Mouse (Mus musculus): Measurements from ENCODE around the gene Cdh7.
"Not testable (repeated sequence)": the region's sequence is repeated elsewhere in the genome, so short reads cannot be mapped to it uniquely, and the experiment has no call there.

The Cdh7 gene

DNA sequence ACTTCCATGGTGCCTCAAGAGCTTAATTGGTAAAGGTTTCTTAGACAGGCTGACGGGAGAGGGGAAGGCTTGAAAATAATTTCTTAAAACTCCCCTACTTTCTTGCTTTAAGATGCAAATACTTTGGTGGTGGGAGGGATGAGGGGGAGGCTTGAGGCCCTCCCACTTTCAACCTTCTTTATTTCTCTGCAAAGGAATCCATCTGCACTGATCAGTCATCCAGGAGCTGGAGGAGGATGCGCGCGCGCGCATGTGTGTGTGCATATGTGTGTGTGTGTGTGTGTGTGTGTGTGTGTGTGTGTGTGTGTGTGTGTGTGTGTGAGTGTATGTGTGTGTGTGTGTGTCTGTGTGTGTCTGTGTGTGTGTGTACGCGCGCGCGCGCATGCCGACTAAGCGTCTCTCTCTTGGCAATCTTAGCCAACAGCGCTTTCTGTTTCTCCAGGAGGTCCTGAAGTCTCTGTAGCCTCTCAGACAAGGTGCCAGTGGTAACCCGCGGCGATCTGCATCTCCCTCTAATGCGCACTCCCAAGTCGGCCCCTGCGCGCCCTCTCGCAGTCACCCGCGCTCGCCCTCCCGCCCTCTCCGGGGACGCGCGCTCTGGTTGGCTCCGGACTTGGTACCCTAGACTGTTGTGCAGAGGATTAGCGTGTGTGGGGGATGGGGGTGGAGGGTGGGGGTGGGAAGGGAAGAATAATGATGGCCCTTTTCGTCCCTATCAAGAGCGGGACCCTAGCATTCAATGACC lies at the start of gene Cdh7:
Gene Cdh7, plus strand, starts transcription at position 368 of the 745 bp plus-strand sequence.
- peak; percentile 25 for DNase-seq (ENCODE audit: low spot score)

DNA sequence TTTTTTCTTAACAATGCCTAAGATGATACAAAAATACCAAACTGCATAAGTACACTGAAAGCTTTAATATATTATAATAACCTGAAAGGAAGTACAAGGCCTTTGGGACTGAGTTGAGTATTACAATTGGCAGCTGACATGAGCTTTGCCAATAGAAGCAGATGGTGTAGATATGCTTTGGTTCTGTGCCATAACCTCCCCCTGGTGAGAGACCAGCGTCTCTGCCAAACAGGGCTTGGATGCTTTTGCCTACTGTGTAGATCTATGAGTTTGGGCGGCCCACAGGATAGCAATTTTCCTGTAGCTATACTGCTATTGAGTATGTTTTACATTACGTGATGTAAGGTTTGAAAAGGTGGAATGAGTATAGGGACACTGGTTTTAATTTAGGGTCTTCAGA lies 49.6 kb upstream of the Cdh7 start:
- DNase-seq (ENCODE audit: low spot score), result peak; percentile 58

DNA sequence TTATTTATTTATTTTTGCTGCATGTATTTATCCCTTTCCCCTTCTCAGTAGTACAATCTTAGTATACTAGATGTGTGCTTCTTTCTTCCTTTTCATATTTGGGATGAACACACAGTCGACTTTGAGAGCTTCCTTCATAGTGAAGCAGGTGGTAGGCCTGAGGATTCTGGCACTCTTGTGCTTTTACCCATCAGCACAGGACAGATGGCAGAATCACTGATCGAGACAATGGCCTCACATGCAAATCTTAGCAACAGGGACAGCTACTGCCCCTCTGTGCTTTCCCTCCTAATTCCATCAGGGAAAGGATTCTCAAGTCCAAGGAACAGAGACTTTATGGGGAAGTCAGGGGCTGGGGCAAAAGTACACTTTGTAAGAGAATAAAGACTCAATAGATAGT lies 33.7 kb upstream of the Cdh7 start:
- no peak for DNase-seq (ENCODE audit: low spot score)

DNA sequence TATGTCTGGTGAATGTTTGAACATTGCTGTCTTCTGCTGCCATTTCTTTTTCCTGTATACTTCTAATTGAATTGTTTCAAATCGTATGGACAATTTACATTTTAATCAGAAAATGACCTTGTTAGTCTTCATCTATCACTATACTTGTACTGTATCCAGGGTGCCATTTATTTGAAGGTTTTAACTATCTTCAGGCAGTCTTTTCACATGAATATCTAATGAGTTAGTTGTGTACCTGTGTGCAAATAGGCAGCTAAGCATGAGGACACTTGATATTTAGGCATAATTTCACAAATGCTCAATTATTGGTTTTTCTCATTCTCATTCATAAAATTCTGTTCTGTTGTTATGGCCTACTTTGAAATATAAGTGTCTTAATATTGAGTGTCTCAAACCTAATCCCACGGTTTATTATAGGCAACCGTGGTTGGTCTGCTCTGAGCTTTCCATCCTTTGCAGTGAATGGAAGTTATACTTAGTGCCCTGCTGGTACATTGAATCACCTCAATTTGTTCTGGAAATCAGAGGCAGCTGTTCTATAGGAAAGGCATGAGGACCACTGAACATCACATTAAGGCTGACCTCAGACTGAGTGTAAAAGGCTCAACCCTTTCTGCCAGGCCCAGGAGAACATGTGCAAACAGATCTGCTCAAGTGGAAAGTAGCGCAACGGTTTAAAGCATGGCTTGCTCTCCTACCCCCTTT lies 10.4 kb upstream of the Cdh7 start:
- no peak for DNase-seq (ENCODE audit: low spot score)

DNA sequence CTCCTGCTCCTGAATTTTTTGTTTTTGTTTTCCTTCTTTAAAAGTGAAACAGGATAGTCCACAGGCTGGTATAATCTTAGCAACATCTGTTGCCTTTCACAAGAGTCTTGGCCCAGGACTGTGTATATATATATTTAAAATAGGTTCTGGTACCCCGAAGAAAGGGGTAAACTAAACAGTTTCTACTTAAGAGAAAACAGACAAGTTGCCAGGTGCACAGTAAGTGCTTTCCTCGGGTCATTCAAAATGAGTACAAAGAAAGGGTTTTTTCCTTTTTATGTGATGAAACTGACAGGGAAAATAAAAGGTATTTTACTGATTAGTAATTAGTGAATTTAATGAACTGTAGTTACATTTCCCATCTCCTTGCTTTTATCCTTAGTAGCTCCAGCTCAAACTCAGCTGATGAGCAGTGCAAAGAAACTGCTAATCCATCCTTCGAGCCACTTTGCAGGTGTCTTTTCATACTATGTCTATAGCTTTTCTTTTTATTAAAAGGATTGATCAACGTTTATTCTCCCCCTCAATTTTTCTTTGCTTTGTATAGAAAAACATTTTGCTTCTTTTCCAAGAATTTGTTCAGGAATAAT lies 9.7 kb upstream of the Cdh7 start:
- DNase-seq (ENCODE audit: low spot score), result no peak

DNA sequence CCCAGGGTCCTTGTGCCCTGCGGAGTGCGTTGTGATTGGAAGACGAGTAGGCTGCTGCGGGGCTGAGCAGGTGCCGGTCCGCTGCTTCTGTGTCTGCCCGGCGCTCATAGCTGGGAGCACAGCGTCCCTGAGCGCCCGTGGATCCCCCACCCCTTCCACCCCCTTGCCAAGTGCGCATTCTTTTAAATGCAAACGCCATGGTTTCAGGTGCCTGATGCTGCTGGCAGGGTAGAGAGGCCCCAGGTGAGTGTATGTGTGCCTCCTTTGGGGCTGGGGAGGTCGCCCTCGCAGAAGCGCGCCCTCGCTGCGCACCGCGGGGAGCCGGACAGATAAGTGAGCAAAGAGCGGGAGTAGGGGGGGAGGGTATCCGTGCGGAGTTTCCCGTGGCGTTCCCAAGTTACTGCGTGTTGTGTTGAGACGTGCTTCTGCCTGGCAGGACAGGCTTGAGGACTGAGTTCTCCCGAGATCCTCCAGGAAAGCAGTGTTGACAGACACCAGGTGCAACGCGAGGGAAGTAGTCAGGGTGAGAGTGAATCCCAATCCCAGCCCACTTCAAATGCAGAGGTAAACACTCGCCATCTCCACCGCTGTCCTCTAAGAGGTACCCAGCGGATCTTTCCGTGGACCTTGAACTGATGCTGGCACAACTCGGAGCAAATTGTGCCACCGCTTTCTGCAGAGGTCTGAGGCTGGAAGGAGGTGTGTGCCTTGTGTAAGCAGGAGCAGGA lies 742 bp downstream of the Cdh7 start:
- DNase-seq (ENCODE audit: low spot score), result peak; percentile 14

DNA sequence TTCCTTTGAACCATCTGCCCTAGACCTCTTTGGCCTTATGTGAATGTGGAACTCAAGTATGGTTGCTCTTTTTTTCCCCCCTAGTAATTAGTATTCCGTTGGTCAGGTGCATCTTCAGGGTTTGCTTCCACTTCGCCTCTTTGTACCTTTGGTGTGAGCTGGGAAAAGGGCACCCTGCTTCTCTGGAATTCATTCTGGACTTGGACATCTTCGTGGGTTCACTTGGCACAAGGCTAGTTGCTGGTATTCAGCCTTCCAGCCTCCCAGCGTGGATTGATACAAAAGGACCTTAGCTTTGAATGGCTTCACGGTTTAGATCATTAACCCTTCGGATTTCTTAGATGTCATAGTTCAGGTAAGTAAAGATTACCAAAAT lies 1.3 kb downstream of the Cdh7 start:
- no peak for DNase-seq (ENCODE audit: low spot score)

DNA sequence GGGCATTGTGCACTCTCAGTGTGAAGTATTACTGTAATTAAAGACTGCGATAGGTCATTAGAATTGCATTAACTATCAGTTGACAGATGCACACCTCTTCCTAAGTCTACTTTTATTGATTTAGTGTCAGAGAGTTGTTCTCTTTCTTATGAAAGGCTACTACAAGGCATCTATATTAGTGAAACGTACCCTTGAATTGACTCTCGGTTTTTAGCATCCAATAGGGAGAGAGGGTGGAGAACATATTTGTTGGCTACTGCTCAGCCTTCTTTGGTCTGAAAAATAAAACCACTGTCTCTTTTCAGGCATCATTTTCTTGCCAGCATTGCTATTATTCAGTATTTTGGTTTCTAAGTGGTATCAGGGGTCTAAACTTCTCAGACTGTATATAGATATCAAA lies 2.5 kb downstream of the Cdh7 start:
- DNase-seq (ENCODE audit: low spot score), result no peak

DNA sequence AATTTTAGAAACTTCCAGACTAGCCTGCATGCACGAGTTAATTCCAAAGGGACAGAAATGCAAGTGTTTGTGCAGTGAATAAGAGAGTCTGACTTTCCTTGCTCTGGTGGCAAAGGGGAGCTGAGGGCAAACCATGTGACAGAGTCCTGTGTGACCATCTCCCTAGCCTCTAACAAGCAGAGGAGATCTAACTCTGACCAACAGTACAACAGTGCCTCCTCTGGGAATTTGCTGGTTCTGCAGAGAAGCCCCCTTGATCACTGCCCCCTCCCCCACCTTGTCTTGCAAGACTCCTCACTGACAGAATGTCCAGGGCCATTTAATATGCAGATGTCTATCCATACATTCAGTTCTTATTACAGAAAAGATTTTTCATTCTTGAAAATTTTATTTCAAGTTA lies 3.2 kb downstream of the Cdh7 start:
- DNase-seq (ENCODE audit: low spot score), result peak; percentile 3

DNA sequence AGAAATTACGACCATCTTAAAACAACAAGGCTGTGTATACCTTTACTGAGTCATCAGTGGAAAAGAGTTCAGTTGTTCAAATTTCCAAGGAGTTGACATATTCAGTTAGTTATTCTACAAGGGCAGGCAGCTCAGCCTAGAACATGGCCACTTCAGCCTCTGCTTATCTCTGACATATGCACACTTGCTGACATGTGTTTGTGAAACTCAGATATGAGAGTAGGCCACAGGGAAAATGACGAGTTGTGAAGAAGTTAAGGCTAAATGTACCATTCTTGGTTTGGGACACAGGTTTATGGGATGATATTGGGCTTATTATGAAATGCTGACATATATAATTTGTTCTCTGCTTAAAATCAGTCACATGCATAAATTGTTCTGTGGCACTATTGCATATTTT lies 7.3 kb downstream of the Cdh7 start:
- no peak for DNase-seq (ENCODE audit: low spot score)

DNA sequence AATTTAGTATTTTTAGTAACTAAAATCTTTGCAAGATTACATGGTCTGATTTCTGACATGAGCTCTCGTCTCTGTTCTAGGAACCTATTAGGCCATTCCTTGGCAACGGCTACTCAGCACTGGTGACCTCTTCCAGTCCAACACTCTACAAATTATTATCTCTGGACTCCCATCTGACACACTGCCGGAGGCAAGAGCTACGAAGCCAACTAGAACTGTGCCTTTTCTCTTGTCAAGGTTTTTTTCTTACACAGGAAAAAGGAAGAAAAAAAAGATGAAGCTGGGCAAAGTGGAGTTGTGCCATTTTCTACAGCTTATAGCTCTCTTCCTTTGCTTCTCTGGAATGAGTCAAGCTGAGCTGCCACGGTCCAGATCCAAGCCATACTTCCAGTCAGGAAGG lies 11.7 kb downstream of the Cdh7 start:
- no peak for DNase-seq (ENCODE audit: low spot score)

DNA sequence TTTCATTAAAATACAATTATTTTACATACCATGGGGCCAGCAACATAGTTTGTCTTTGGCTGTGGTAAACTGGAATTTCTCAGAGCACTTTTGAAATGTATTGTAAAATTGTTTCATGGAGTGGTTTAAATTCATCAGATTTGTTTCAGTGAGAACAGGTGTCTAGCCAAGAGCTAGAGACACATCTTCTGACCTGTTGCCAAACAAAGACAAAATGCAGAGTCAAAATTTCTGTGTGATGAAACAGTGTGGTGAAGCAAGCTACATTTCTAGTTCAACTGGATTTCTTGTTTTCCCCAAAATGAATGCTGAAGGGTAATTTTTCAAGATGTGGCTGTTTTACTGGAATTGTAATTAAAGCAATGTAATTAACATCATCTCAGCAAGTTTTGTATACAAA lies 22.2 kb downstream of the Cdh7 start:
- DNase-seq (ENCODE audit: low spot score), result no peak

DNA sequence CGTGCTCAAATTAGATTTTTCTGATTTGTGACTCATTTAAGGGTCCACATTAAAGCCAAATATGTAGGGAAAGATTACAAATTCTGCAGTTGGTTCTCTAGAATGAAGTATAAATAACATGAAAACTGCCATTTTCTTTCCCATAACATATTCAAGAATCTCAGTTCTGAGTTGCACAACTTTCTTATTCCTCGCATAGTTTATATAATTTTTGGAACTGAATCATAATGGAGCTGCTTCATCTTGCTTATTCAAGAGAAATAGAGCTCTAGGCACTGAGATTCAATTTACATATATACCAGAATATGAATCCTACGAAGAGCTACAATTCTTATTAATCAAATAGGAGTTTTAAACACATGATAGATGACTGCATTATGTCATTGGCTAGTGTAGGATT lies 22.8 kb downstream of the Cdh7 start:
- no peak for DNase-seq (ENCODE audit: low spot score)

DNA sequence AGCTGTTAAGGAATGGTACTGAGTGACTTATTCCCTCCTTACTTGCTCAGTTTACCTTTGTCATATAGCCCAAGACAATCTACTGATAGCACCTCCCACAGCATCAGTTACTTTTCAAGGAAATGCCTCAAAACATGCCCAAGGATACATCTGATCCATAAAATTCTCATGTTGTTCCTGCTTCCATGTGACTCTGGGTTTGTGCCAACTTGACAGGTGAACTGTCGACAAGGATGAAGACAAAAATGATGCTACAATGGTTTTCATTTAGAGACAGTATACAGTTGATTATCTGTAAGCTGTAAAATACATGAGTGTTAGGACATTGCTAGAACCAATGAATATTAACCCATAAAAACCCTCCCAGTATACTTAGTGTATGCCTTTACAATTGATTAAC lies 29.9 kb downstream of the Cdh7 start:
- no peak for DNase-seq (ENCODE audit: low spot score)

DNA sequence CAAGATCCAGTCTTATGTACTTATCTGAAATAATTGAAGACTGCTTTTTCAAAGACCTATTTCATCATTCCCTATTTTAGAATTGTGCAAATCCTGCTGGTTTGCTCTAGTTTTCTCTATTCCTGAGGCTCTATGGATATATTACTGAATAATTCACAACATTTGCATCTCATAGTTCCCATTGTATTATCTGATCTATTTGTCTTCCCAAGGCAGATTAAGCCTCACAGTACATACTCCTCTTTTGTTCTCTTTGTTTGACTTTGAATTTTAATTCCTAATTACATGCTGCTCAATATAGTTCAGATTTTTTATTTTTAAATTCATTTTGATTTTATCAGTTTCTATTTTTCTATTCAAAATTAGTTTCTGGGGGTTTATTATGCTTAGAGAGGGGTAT lies 74.1 kb downstream of the Cdh7 start:
- no peak for DNase-seq (ENCODE audit: low spot score)

DNA sequence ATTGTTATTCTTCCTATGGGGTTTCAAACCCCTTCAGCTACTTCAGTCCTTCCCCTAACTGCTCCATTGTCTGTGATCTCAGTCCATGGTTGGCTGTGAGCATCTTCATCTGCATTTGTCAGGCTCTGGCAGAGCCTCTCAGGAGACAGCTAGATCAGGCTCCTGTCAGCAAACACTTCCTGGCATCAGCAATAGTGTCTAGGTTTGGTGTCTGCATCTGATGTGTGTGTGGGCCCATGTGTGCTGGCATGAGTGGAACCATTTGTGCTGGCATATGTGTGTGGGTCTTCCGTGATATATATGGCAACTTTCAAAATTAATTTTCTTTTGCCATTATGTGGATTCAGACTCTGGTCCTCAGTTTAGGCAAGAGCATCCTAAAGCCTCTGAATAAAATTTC lies 85.2 kb downstream of the Cdh7 start:
- DNase-seq (ENCODE audit: low spot score), result peak; percentile 24

DNA sequence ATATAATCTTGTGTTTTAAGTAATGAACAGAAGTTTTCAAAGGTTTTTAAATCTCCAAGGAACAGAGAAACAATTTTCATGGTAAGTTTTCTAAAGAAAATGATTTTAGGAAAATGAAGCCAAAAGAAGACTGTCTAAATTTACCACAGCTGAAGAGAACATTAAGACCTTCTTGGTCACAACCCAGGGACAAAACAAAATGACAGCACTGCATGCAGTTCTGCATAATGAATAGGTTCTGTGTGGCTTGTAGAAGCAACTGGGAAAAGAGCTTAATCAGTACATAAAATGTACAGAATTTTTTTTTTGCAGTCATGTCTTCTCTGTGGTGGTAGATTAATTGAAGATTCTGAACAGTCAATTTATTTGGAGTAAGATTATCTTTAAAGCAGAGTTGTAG lies 96.2 kb downstream of the Cdh7 start:
- DNase-seq (ENCODE audit: low spot score), result no peak

DNA sequence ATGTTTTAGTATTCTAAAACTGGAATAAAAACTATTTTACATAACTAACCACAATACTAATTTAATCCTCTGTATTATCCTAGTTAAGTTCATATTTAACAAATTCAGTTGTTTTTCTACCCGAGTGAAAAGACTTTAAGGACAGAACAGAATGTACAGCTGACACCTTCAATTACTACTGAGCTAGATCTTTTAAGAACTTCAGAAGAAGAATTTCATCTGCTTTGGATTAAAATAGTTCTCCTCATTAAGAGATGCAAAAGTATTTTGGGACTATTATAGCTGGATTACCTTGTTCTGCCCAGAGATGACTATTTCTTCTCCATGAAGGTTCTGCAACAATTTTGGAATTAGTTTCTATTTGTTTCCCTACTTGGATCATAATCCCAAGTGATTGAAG lies 135.8 kb downstream of the Cdh7 start:
- DNase-seq (ENCODE audit: low spot score), result no peak

DNA sequence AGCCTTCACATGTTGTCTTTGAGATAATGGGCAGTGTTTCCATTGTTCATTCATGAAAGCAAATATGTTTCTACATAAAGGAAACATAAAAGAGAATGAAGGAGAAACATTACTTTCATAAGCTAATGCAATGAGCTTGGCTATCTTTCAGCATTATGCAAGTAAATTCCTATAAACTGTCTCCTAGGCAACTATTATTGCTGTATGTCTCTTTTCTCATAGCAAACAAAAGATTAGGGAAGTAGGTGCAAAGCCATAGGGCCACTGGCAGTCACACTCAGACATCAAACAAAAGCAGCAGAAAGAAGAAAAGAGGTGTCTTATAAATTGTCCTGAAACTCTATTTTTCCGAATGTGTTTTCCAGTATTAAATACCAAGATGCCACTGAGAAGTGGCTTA lies 136.6 kb downstream of the Cdh7 start:
- no peak for DNase-seq (ENCODE audit: low spot score)

DNA sequence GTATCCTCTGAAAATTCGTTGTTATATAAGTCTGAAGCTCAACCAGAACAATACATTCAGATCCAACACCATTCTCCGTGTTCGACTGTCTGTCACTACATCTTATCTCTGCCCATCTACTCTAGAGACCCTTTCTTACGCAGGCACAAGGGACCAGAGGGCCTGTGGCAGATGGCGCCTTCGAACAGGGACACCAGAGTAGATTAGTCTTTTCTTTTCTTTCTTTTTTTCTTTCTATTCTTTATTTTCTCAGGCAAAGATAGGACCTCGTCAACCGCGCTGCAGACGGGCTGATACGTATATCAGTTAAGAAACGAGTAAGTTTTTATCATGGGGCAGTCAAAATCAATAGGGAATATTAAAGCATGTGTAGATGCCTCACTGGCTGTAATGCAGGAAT lies 189.2 kb downstream of the Cdh7 start:
- not testable (repeated sequence) for DNase-seq (ENCODE audit: low spot score)
